Mouse (Mus musculus): Measurements from ENCODE around the gene Vmn2r97. TPM values are rescaled to one million over a fixed set of nuclear protein-coding genes. Genes with fewer than 3 reads are reported as not detected.
"Not testable (repeated sequence)": the region's sequence is repeated elsewhere in the genome, so short reads cannot be mapped to it uniquely, and the experiment has no call there.

Gene Vmn2r97
- not detected in 2 replicates for polyA plus RNA-seq (2012; rRNA removed)

- DNase-seq (ENCODE audit: extremely low spot score in 1 of 2, low spot score in 1 of 2): not testable (repeated sequence)
These were observed at the start of gene Vmn2r97 for GRCm38 (mm10) chr17:18914000-18914399. Gene Vmn2r97 (plus strand): TSS chr17:18914300.

GRCm38 (mm10) chr17:18882436-18882835 lies 31.7 kb upstream of the Vmn2r97 start:
- DNase-seq (ENCODE audit: extremely low spot score in 1 of 2, low spot score in 1 of 2): not testable (repeated sequence)

- no peak for DNase-seq (ENCODE audit: extremely low spot score in 1 of 2, low spot score in 1 of 2)
These were observed 24.3 kb upstream of the Vmn2r97 start for GRCm38 (mm10) chr17:18889745-18890329.

- DNase-seq (ENCODE audit: extremely low spot score in 1 of 2, low spot score in 1 of 2): not testable (repeated sequence)
These were observed 43.7 kb downstream of the Vmn2r97 start for GRCm38 (mm10) chr17:18957800-18958199.

GRCm38 (mm10) chr17:18968371-18969275 lies 54.5 kb downstream of the Vmn2r97 start:
- no peak for DNase-seq (ENCODE audit: extremely low spot score in 1 of 2, low spot score in 1 of 2)

Other genes with a start within 250 kb of the Vmn2r97 start
- gene Vmn2r98, start 139.2 kb downstream of the Vmn2r97 start, polyA plus RNA-seq (2012; rRNA removed): not detected in 2 replicates

Measured in frontal cortex, adult 2 months (tissue).